Mouse (Mus musculus) regulatory T cell (primary cell): ENCODE data around the gene Selenof.

Experiments
- in situ Hi-C: fragments of 300-600 bp; cut with MboI, MseI; formaldehyde crosslinking; loops from one replicate; pipeline ENCODE4 v1.15.1; 2025; ENCODE audit warnings: high pct_unique_total_duplicates

Gene Selenof

DNA sequence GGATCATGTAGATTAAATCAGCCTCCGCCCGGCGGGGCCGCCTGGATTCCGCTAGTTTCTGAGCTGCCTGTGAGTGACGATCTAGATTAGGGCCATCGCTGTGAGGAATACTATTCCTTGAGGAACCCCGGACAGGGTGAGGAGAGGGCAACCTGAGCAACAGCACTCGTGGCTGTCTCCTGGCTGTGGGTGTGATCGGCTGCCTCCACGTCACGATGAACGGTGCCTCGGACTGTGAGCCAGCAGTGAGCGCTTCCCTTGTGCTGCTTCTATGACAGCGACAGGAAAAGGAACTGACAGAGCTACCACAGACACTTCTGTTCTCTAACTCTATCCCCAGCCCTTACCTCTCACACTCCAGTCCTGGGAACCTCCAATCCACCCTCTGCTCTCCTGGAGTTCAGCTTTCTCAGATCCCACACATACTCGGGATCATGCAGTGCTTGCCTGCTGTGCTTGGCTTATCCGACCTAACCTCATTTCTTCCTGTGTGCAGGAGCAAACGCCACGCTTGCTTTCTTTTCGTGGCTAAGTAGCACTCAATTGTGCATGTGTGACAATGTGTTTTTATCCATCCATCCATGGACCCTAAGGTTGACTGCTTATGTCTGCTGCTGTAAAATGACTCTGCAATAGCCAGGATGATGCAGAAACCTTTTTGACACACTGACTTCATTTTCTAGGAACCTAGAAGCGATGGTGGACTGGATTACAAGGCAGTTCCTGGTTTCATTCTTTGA, 8.4 kb upstream of the Selenof start:
- in situ Hi-C loops: loop anchor here (25.0 kb wide), 1 partner anchor 1351 kb away; the partner anchor contains the start of gene Bcl10

DNA sequence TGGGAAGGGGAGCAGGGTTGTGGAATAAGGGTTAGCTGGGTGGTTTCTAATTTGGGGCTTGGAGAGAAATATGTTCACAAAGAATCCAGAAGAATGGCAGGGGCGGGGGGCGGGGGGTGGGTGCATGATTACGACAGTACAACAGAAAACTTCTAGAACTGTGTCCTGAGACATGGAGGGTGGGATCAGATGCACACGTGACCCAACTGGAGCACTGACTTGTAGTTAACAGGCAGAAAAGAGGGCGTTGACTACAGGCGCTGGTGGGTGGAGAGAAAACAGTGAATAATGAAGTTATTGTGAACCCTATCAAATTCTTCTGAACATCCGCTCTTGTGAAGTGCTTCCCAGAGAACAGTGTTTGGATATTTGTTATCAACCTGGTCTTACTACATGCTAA, 6.2 kb upstream of the Selenof start:
- in situ Hi-C loops: loop anchor here (25.0 kb wide), 1 partner anchor 1348 kb away; the partner anchor contains the start of gene Bcl10

DNA sequence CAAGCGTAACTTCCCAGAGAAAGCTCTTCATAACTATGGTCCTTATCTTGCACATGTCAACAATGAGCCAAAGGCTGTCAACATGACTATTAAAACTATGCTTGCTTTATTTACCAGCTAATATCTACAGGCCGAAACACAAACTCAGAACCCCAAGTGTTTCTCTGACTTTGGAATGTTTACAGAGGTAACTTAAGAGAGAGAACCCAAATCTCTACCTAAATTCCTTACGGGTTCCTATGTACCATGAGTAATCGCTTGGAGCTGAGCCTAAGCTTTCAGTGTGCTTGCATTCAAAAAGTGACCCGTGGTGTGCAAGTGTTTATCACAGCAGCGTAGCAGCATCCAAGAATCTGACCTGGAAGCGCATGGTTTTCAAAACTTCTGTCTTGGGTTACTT, 4.9 kb upstream of the Selenof start:
- in situ Hi-C loops: loop anchor here (25.0 kb wide), 1 partner anchor 1347 kb away; the partner anchor contains the start of gene Bcl10

DNA sequence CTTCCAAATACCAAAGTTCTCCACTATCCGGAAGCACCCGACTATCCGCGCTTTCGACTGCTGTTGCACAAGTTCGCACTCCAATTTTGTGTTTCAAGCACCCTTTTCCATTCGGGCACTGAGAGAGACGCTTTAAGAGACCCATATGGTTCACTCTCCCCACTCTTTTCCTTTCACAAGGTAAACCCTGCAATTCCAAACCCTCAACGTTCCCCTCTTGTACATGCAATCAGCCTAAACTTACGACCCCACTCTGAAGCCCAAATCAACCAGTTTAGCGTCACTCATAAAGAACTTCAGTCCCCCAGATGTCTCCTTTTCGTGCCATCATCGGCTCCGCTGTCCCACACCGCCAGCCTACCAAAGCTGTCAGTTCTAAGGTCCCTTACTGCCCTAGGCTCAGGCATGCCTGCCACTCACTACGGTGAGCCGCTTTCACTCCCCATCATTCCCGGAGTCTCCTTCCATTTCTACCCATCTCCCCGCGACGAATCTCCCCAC, 1.2 kb upstream of the Selenof start:
- in situ Hi-C loops: loop anchor here (25.0 kb wide), 1 partner anchor 1343 kb away; the partner anchor contains the start of gene Bcl10

DNA sequence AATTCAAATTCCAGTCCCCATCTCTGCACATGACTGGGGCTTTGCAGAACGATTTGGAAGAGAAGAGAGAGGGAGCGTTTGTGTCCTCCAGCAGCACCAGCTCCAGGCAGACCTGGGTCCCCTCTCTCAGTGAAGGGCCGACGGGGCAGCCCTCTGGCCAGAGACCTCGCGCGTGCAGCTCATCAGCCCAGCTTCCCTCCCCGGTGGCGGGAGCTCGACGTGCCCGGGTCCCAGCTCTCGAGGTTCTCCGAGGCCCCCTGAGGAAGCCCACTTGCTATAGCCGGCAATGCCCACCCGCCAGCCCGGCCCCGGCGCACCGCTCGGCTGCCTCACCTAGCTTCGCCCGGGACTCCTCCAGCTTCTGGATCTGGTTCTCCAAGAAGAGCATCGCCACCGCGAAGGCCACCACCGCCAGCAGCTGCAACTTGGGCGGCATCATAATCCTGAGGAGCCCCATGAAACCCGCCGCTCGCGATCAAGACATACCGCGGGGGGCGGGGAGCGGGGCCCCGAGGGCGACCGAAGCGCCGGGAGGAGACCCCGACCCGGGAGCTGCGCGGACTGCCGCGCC, 618 bp upstream of the Selenof start:
- in situ Hi-C loops: loop anchor here (25.0 kb wide), 1 partner anchor 1343 kb away; the partner anchor contains the start of gene Bcl10

DNA sequence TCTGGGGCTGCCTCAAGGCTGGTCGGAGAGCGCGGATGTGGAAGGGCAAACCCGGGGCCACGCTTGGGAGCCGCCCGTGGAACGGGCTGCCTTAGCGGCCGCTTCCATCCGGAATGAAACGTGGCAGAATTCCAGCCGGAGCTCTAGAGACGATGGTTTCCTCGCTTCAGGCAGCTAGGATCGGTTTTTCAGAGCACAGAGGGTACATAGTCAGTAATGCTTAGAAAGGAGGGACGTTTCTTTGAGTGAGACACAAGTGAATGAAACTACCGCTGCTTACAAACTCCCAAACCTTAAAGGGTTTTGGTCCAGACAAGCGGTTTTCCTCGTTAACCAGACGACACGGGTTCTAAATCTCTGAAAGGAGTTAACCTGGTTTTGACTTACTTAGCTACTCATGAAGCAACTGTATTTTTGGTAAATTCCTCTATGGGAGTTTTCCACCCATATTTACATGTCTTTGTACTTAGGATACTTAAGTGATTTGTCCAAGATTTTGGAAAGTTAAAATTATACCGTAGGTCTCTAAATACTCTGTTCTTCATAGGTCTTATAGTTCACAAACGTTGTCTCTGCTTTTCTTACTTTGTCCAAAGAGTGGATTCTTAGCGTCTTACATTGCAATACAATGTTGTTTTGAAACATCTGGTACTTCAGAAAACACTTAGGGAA, 848 bp downstream of the Selenof start:
- in situ Hi-C loops: loop anchor here (25.0 kb wide), 1 partner anchor 1341 kb away; the partner anchor contains the start of gene Bcl10

DNA sequence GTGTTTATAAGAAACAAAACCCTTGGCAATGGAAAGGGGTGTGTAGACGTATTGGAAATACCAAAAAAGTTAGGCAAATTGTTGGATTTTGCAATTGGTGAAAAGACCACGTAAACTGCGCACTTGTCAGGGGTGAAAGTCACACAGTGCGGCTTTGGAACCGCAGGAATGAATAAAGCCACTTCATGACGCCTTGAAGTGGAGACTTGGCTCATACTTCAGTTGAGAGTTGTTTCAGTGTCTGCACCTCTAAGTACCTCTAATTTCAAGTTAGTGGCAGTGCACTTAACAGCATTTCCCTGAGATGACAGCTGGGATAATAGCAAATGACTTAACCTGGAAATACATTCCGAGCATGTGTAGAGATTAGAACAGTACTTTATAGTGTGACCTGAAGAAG, 4.2 kb downstream of the Selenof start:
- in situ Hi-C loops: loop anchor here (25.0 kb wide), 1 partner anchor 1338 kb away; the partner anchor contains the start of gene Bcl10

DNA sequence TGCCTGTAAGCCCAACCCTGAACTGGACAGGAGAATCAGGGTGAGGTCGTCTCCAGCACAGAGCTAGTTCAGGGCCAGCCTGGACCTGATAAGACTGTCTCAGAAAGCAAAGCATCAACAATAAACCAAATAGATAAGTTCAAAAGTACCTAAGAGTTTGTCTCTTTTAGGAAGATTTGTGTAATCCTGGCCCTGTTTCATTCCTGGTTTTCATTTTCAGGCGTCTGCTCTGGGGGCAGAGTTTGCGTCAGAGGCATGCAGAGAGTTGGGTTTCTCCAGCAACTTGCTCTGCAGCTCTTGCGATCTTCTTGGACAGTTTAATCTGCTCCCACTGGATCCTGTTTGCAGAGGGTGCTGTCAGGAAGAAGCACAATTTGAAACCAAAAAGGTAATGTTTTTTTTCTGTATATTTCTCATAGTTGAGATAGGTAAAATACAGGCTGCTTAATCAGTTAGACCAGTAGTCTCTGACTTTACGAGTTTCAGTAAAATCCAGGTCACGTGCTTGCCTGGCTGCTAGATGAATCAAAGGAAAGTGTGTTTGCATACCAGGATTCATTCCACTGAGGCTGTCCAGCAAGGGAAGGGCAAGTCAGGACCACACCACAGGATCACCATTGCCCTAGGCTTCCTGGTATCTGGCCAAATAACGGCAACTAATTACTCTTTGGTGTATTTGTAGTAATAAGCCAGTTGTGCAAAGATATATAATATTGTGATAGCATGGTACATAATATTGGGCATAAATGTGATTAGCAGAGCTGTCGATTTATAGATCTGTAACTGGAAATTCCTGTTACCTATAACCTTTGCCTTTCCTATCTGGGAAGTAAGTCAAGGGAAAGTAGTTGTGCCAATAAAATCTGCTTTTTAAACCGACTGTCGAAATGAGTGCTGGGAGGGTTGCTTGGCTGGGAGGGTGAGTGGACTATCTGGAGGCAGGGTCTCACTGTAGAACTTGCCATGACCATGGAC, 7.5 kb downstream of the Selenof start:
- in situ Hi-C loops: no loop called here

DNA sequence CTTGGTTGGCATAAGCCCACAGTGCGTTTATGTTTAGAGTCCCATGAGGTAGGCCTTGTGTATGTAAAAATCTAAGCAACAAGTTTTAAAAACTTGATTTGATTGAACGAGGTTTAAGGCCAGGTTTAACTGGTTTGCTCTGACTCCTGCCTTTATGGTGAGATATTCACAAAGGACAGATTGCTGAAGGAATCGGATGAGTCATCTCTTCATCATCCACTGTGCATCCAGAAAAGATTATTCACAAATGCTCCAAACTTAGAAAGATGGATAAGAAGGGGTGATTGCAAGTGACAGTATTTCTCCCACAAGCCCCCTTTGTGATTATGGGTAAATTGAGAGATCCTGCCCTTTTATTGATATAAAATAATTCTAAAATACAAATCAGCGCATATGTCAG, 8.8 kb downstream of the Selenof start:
- in situ Hi-C loops: no loop called here

DNA sequence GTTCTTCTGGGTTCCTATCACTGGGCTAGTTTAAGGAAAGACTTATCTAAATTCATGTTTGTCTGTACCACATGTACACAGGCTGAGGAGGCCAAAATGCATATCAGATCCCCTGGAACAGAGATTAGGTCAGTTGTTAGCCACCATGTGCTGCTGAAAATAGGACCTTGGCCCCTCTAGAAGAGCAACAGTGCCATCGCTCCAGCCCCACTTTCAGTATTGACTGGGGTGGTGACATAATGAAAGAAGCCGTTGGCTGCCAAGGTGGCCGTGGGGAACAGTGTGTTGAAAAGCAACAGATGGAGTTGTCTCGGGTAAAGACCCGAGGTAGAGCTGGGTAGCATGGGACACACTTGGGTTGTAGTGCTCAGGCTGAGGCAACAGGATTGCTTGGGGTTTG, 9.7 kb downstream of the Selenof start:
- in situ Hi-C loops: no loop called here

DNA sequence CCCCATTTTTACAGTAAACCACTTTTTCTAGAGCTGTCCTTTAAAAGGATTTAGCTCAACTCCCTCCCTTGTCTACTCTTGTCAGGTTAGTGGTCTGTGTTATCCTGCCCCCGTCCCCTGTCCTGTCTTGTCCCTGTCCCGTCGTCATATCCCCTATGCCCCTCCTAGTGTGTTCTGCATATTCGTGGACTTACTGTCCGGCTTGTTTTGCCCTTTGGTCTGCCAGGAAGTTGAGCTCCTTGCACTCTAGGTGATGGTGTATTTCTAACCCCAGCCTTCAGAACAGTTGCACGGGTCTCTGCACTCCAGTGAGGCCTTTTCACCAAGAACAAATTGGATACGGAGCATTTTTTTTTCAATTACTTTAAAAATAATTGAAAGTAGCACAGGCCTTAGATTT, 10.2 kb downstream of the Selenof start:
- in situ Hi-C loops: no loop called here

DNA sequence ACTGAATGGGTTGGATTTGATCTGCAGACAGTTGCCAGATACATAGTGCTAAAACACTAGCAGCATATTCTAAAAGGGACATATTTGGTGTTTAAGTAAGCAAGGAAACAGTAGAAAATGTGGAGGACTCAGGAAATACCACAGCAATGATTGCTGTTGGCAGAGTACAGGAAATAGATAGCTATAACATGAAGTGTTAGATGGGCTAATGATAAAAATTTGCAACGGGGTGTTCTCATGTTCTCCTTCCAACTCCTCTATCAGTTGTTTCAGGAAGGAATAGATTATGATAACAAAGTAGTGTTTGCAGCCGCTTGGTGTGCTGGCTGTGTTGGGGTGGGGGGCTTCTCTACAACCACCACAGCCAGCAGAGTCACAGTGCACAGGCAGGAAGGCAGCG, 11.7 kb downstream of the Selenof start:
- in situ Hi-C loops: no loop called here

DNA sequence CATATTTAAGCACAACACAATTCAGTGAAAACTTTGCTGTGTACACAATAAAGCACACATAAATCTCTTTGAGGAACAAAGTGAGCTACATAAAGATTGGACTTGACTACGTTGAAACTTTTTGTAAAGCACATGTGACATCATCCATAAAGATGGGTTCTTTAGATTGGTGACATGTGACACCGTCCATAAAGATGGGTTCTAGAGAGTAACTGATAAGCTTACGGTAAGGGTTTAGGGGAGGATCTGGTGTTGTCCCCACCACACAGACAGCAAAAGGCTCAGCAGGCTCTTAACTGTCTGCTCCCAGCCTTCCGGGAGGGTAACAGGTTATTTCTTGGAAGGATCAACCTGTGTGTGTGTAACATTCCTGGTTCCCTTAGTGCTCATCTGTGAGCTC, 12.2 kb downstream of the Selenof start:
- in situ Hi-C loops: no loop called here

DNA sequence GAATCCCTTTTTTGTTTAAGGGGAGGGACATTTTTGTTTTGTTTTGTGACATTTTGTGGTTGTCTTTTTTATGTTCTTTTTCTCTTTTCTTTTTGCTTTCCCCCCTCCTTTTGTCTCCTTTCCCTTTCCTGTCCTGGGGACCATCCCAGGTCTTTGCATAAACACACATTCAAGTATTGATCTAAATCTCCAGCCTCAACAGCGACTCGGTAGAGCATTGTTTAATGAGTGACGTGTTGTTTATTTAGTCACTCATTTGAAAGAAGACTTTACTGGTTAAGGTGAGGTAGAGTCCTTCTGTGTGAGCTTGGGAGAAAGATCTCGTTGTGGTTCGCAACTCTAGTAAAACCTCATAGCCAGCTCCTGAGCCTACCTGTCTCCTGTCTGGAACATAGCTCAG, 13.7 kb downstream of the Selenof start:
- in situ Hi-C loops: no loop called here

DNA sequence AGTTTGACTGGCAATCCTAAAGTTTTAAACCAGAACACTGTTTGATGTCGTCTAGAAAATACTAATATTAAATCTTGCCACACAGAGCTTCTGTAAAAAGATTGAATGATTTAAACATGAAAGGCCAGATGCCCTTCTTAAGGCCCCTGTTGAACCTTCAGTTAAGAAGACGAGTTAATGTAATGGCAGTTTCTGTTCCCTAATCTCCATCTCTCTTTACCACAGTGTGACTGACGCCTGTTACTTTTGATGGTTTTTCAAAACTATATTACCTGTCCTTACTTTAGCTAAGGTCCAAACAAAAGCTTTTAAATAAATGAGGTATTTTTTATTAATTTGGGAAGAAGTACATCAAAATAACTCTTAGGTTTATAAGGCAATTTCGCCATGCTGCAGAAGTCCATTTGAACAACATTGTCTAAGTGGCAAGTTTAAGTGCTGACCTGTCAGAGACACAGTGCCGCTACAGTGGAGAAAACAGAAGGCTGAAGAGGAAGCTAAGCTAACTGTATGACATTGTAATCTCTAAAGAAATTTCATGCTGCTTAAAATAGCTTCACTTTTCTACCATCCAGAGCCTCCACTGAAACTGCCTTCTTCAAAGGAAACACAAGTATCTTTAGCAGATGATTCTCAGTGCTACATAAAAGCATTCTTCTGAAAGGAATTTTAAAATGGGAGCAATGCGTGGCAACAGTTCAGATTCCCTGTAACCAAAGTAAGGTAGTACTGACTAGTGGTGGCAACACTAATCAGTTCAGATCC, 14.9 kb downstream of the Selenof start:
- in situ Hi-C loops: no loop called here

DNA sequence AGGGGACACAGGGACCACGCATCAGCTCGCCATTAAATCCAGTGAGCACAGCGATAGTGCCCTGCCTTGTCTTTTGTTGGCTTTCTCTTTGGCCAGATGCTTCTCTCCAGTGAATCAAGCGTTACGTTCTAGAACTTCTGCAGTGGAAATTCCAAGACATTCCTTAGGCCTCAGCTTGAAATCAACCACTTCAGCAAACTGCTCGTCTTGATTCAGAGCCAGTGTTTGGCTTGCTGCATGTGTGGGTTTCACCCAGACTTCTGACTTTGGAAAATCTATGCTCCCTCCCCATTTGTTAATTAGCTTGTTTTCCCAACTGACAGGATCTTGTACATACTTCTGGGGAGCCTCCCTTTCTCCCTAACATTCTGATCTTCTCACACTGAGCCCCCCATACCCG, 16.6 kb downstream of the Selenof start:
- in situ Hi-C loops: no loop called here

DNA sequence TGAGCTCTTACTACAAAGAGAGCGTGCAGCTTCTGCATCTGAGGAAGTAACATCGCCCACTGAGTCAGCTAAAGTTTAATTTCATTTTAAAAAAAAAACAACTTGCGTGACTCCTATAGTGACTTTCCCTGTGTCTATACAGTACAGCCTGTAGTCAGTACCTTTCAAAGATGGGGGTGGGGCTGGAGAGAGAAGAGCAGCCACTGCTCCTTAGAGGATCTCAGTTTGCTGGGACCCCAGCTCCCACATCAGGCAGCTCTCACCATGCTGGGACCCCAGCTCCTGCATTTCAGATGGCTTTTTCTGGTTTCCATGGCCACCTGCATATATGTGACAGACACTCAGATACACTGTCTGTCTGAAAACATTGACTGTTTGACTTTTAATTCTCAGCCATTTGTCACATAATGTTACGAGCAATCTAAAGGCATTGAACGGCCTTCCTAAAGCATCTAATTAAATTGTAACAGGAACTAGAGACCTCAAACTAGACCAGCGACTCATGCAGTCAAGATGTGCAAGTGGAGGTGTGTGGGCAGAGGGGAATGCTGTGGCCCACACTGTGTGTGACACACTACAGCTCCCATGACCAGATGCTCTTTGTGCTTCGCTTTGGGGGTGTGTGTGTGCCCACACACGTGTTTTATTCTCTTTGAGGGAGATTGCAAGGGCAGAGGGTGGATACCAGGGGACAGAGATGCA, 19.2 kb downstream of the Selenof start:
- in situ Hi-C loops: no loop called here

DNA sequence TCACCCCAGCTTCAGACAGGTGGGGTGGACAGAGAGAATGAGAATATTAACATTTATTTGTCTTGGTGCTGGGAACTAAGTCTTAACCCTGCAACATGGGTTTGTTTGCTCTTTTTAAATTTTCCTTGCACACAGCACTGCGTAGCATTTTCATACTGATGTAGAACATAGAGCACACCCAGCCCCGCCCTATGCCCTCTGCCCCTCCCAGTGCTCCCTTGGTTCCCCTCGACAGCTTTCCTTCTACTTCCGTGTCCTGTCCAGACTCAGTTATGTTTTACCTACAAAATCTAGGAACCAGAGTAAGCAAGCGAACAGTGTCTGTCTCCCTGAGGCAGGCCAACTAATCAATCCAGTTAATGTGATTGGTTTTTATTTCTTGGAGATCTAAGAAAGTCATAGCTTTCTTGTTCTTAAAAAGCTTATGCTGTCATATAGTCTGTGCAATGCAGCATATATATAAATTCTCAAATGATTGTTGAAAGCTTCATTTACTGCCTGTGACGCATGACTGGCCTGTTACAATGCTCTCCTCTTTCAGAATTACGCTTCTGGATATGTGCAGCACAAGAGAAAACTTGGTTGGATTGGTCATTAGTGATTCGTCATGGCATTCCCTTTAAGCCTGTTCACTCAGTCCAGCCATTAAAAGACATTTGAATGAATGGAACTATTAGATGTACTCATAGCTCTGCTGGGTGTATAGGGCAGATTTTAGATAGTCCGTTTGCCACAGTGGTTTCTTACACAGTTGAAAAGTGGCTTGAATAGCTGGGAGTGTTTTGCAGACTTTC, 23.1 kb downstream of the Selenof start:
- in situ Hi-C loops: no loop called here

DNA sequence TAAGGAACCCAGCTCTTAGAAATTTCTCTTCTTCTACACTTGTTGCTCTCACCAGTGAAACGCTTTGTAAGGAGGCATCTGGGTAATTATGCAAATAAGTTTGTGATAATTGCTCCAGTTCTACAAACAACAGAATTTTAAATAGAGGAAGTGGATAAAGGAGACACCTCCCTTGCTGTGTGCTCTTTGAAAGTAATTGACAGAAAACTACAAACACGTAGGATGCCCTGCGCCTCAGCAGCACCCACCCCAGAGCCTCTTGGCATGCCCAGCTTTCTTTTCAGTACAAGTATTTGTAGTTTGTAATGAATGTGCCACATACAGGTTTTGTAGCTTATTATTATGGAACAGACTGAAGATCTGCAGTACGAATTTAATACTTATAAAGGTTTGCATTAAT, 27.0 kb downstream of the Selenof start:
- in situ Hi-C loops: no loop called here
